Mouse (Mus musculus): ENCODE data around the gene Sox5. TPM values are rescaled to one million over a fixed set of nuclear protein-coding genes. Genes with fewer than 3 reads are reported as not detected.

Sox5 gene
- polyA plus RNA-seq, 1 experiment from 2014 or later: 38.9 TPM

DNA sequence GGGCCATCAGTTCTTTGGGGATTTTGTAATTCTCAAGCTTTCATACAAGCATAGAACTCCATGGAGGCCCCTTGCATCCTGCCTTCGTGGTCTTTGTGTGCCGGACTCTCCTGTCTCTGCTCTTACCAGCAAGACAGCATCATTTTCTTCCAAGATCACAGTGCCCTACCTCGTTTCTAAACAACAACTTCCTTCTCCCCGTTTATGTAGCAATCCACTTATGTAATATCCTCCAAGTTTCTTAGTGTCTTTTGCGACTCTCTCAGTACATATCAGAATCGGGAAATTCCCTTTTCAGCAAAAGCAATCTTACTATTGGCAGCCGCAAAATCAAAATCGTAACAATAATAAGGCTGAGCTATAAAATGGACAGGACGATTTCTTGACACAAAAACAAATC, 324.3 kb downstream of the Sox5 start:
- H3K27ac ChIP-seq (replicated peaks): no peak overlapping the region
- H3K9me3 ChIP-seq: no peaks in the 10 kb centered on the region
- H3K9ac ChIP-seq: no peak overlapping the region
- no peaks in the 10 kb centered on the region for H3K27me3 ChIP-seq
- 90% methylated on average over 9 of the region's 9 CpGs for WGBS
- no peak overlapping the region for H3K4me2 ChIP-seq
- H3K36me3 ChIP-seq: no peaks in the 10 kb centered on the region
- no peak overlapping the region for H3K4me3 ChIP-seq
- ATAC-seq (ENCODE audit: low FRiP score, low read depth): no peak
- 0 out of 2 replicates have a peak, but pooled peaks cover 11% of the 10 kb centered on the region for H3K4me1 ChIP-seq (replicated peaks)

DNA sequence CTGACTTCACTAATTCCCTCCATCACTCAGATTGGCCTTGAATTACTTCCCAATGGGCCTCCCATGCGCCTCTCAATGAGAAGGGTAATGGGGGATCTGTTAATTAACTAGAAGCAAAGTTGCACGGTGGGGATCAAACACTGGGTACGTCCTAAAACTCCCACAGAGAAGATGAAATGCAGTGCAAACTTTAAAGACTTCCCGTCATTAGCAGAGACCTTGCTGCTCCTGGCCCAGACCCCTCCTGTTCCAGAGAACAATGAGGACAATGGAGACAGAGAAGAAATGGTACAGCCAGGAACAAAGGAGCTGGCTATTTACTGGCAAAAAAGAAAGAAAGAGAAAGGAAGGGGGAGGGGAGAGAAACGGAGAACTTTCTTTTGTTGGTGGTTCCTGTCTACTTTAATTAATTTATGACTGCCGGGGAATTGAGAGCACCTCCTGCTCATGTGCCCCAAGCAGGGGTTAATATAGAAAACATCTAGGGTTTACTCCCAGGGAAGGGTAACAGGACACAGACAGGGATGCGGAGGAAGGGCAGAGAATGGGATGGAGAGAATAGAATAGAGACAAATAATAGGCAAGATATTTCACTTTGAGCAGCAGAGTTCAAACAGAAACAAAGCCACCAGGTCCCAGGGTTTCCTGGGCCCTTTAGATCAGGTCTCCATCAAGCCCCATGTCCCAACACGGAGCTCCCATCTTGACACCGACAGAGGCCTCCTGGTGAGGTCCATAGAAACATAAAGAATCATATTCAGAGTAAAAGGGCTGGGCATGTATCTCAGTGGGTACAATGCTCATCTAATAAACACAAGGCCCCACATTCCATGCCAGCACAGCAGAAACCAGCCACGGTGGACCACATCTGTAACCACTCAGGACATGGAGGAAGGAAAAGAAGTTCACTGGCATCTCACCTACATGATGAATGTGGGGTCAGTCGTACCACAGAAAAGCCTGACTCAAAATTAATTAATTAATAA, 327.2 kb downstream of the Sox5 start:
- H3K27me3 ChIP-seq: no peaks in the 10 kb centered on the region
- H3K4me3 ChIP-seq: no peak overlapping the region
- H3K27ac ChIP-seq (replicated peaks): no peak overlapping the region
- H3K9me3 ChIP-seq: no peaks in the 10 kb centered on the region
- H3K36me3 ChIP-seq: no peaks in the 10 kb centered on the region
- no peak overlapping the region for H3K4me2 ChIP-seq
- H3K4me1 ChIP-seq (replicated peaks): 0 out of 2 replicates have a peak, but pooled peaks cover 11% of the 10 kb centered on the region
- 22% methylated on average over 11 of the region's 11 CpGs for whole genome bisulfite sequencing
- H3K9ac ChIP-seq: no peak overlapping the region
- ATAC-seq (ENCODE audit: low FRiP score, low read depth): no peak

DNA sequence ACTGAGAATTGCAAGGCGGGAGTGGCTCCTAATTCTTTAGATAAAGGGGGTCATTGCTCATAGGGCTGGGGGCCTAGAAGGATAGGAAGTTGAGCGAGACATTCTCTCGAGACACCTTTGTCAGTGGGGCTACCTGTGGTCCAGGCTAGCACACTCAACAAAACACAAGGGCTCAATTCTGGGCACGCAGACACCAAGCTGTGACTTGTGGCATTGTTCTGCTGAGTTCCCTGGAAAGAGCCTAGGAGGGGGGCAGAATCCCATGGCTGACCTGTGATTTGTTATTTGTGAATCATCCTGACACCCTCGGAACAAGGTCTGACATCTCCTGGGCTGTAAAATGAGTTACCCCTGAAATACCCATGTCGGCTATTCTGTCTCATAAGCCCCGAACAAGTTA, 328.2 kb downstream of the Sox5 start:
- ATAC-seq (ENCODE audit: low FRiP score, low read depth): no peak

DNA sequence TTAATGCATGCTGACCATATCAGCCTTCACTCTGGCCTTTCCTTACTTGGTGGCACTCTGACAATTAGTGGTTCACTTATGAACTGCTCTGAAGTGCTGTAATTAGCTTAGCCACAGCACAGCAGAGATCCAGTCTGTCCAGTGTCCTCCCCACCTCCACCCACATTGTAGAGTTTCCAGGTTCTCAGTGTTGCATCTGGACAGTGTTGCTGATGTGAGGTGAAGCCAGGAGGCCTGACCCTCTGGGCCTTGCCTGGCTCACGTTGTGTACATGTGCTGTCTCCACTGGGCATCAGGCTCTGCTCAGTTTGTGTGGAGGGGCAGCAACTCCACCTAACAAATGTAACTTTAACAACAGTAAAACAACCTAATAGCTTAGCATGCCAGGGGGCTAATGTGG, 328.6 kb downstream of the Sox5 start:
- no peaks in the 10 kb centered on the region for H3K9me3 ChIP-seq
- no peaks in the 10 kb centered on the region for H3K27me3 ChIP-seq
- 8% methylated on average over 1 of the region's 1 CpGs for WGBS
- 0 out of 2 replicates have a peak, but pooled peaks cover 11% of the 10 kb centered on the region for H3K4me1 ChIP-seq (replicated peaks)
- no peak overlapping the region for H3K4me2 ChIP-seq
- no peak overlapping the region for H3K27ac ChIP-seq (replicated peaks)
- ATAC-seq (ENCODE audit: low FRiP score, low read depth): peak; percentile 34; the same call in 1 of the 2 replicates
- H3K36me3 ChIP-seq: no peaks in the 10 kb centered on the region
- no peak overlapping the region for H3K4me3 ChIP-seq
- H3K9ac ChIP-seq: no peak overlapping the region

More for the DNA sequence above, 328.2 kb downstream of the Sox5 start:
- Histone ChIP-seq H3K4me1 (replicated peaks) (0 out of 2 replicates have a peak, but pooled peaks cover 11% of the 10 kb centered on the region), H3K9ac (no peak overlapping the region), H3K27ac (replicated peaks) (no peak overlapping the region), H3K36me3 (no peaks in the 10 kb centered on the region), H3K9me3 (no peaks in the 10 kb centered on the region), H3K27me3 (no peaks in the 10 kb centered on the region), H3K4me2 (no peak overlapping the region), H3K4me3 (no peak overlapping the region)
- 24% methylated on average over 7 of the region's 7 CpGs for WGBS

DNA sequence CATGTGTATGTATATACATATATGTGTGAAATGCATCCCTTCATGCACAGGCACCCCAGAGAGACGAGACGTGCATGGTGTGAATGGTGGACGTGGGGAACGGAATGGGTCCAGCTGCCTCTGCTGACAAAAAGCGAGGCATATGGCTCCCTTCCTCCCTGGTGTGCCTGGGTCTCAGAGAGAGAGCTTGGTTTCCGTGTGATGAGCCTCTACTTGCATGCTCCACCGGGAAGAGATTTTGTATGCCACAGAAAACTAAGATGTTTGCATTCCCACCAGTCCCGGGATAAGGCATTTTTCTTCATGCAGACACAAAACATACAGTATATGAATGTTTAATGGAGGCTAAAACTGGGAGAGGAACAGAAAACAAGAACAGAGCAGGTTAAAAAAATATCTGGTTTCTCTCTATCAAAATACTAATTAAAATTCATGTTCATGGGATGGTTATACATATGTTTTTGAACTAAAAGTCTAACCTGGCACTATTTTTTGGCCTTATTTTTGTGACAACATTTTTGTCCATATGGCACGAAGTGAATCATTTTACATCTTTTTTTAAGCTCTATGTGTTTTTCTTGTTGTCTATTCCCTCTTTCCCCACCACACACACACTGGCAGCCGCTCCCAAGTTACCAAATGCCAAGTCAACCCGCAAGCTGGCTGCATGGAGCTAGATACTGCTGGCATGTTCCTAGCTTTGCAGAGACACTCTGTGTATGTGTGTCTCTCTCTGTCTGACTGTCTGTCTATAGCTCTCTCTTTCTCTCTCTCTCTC, 329.4 kb downstream of the Sox5 start:
- no peaks in the 10 kb centered on the region for H3K36me3 ChIP-seq
- 0 out of 2 replicates have a peak, but pooled peaks cover 11% of the 10 kb centered on the region for H3K4me1 ChIP-seq (replicated peaks)
- no peak overlapping the region for H3K4me2 ChIP-seq
- H3K9ac ChIP-seq: no peak overlapping the region
- no peaks in the 10 kb centered on the region for H3K27me3 ChIP-seq
- no peak for ATAC-seq (ENCODE audit: low FRiP score, low read depth)
- 60% methylated on average over 11 of the region's 11 CpGs for WGBS
- no peaks in the 10 kb centered on the region for H3K9me3 ChIP-seq
- no peak overlapping the region; the same call in 1 of the 2 replicates for H3K27ac ChIP-seq (replicated peaks)
- H3K4me3 ChIP-seq: no peak overlapping the region

DNA sequence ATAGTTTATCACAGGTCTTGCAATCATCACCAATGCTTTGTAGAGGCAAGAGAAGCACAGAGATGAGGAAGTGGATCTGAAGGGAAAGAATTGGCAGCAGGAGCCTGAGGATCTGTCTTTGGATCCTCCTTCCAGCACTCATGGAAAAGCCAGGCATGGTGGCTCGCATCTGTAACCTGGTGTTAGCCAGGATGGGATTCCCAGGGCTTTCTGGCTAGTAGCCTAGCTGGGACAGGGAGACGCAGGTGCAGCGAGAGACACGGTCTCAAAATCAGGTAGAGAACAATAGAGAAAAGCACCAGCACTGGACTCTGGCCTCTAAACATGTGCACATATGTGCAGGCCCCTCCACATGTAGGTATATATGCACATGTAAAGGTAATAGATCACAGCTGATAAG, 330.1 kb downstream of the Sox5 start:
- Histone ChIP-seq H3K27ac (replicated peaks) (no peak overlapping the region), H3K27me3 (no peaks in the 10 kb centered on the region), H3K36me3 (no peaks in the 10 kb centered on the region), H3K4me3 (no peak overlapping the region), H3K9me3 (no peaks in the 10 kb centered on the region), H3K9ac (no peak overlapping the region), H3K4me1 (replicated peaks) (0 out of 2 replicates have a peak, but pooled peaks cover 11% of the 10 kb centered on the region), H3K4me2 (no peak overlapping the region)
- 74% methylated on average over 4 of the region's 4 CpGs for WGBS
- no peak for ATAC-seq (ENCODE audit: low FRiP score, low read depth)

DNA sequence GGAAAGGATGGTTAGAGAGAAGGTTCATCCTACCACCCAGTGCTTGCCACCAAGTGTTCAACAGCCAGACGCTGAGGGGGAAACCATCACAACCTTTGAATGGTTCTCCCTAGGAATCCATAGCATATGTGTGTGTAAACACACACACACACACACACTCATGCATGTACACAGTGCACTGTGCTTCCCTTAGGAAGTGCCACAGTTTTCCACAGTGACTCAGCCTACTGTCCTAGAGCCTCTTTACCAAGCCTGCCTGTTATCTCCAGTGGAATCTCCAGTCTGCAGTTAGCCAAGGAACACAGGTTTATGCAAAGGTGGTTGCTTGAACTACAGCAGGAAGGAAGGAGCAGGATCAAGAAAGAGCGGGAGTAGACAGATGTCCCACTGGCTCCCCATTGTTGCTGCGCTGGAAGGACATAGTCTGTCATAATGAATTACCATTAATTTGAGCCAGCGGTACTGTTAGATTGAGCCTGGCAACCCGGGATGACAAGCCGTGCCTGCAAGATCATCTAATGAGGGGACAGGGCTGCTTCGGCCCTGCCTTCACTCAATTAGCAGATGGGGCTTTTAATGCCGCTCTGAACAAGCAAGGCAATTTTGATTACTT, 335.9 kb downstream of the Sox5 start:
- Histone ChIP-seq H3K4me1 (replicated peaks) (peaks cover 6% of the 10 kb centered on the region; the same call in 1 of the 2 replicates), H3K27me3 (no peaks in the 10 kb centered on the region), H3K9me3 (no peaks in the 10 kb centered on the region), H3K27ac (replicated peaks) (no peak overlapping the region), H3K4me2 (0 out of 2 replicates have a peak overlapping the region, but pooled peaks have one; percentile 13), H3K9ac (no peak overlapping the region), H3K4me3 (no peak overlapping the region), H3K36me3 (no peaks in the 10 kb centered on the region)
- no peak for ATAC-seq (ENCODE audit: low FRiP score, low read depth)
- 36% methylated on average over 8 of the region's 8 CpGs for WGBS

DNA sequence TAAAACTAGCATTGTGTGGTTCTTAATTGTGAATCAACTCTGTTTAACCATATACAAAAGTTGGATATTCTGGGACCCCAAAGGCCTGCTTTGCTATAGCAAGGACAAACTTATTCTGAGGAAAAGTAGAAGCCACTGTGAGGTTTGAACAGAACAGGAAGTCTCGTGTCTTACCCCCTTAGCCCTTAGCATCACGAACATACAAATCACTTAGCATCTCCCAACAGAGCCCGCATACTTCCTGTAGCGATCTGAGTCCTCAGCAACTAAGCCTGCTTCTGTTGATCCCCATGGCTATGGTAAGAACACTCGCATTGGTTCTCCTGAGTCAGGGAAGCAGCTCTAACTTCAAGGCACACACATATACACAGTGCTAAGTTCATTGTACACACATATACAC, 337.4 kb downstream of the Sox5 start:
- Histone ChIP-seq H3K27ac (replicated peaks) (no peak overlapping the region), H3K4me2 (no peak overlapping the region), H3K9me3 (no peaks in the 10 kb centered on the region), H3K4me1 (replicated peaks) (peaks cover 6% of the 10 kb centered on the region; the same call in 1 of the 2 replicates), H3K36me3 (no peaks in the 10 kb centered on the region), H3K4me3 (no peak overlapping the region), H3K9ac (no peak overlapping the region), H3K27me3 (no peaks in the 10 kb centered on the region)
- ATAC-seq (ENCODE audit: low FRiP score, low read depth): no peak
- 90% methylated on average over 5 of the region's 5 CpGs for WGBS

DNA sequence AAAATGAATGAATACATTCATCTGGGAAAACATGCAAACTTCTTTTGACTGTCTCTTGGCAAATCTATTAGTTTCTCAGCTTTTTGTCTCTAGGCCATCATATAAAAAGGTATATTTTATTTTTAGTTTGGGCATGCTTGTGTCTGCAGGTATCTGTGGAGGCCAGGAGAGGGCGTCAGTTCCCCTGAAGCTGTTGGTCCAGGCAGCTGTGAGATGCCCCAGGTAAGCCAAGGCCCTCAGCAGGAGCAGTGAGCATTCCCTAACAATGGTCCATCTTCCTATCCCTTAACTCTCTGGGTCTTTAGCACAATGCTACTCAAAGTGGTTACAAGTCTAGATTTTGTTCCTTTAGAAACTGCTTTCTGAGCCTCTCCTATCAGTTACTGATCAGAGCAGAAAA, 338.1 kb downstream of the Sox5 start:
- no peak for ATAC-seq (ENCODE audit: low FRiP score, low read depth)
- WGBS: 70% methylated on average over 1 of the region's 1 CpGs
- Histone ChIP-seq H3K4me1 (replicated peaks) (peaks cover 6% of the 10 kb centered on the region; the same call in 1 of the 2 replicates), H3K4me2 (no peak overlapping the region), H3K27me3 (no peaks in the 10 kb centered on the region), H3K9me3 (no peaks in the 10 kb centered on the region), H3K9ac (no peak overlapping the region), H3K4me3 (no peak overlapping the region), H3K36me3 (no peaks in the 10 kb centered on the region), H3K27ac (replicated peaks) (no peak overlapping the region)

DNA sequence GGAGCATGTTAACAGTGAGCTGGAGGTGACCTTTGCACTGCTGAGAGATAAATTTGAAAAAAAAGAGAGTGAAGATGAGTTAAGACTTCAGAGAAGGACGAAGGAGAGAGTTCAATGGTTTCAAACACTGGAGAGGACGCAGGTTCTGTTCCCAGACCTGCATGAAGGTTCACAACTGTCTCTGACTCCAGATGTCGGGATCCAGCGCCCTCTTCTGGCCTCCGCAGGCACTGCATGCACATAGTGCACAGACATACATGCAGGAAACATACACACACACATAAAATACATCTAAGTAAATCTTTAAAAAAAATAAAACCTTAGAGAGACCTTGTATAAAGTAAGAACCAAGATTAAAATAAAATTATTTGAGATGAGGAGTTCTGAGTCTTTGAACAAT, 352.5 kb downstream of the Sox5 start:
- whole genome bisulfite sequencing: 71% methylated on average over 5 of the region's 5 CpGs
- no peak overlapping the region for H3K27ac ChIP-seq (replicated peaks)
- no peak overlapping the region for H3K9ac ChIP-seq
- H3K4me3 ChIP-seq: no peak overlapping the region
- no peaks in the 10 kb centered on the region for H3K27me3 ChIP-seq
- no peaks in the 10 kb centered on the region for H3K9me3 ChIP-seq
- no peak for ATAC-seq (ENCODE audit: low FRiP score, low read depth)
- H3K4me2 ChIP-seq: no peak overlapping the region
- no peaks in the 10 kb centered on the region for H3K4me1 ChIP-seq (replicated peaks)
- H3K36me3 ChIP-seq: no peaks in the 10 kb centered on the region

DNA sequence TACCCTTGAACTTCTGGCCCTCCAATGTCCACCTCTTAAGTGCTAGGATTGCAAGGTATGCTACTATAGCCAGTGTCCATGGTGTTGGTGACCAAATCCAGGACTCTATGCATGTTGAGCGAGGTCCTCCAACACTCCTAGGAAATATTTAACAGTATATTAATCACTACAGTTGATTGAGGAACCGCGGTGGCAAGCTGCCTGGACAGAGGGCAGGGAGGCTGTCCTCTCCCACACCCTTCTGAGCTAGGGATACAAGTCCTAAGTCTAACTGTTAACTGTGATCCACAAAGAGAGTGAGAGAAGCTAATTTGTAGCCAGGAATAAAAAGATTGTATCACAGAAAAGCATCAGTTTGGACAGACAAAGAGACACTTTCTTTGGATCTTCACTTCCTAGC, 373.7 kb downstream of the Sox5 start:
- H3K36me3 ChIP-seq: no peaks in the 10 kb centered on the region
- no peak overlapping the region for H3K27ac ChIP-seq (replicated peaks)
- H3K9me3 ChIP-seq: no peaks in the 10 kb centered on the region
- H3K4me2 ChIP-seq: no peak overlapping the region
- ATAC-seq (ENCODE audit: low FRiP score, low read depth): no peak
- H3K27me3 ChIP-seq: no peaks in the 10 kb centered on the region
- no peak overlapping the region for H3K9ac ChIP-seq
- H3K4me3 ChIP-seq: no peak overlapping the region
- H3K4me1 ChIP-seq (replicated peaks): no peaks in the 10 kb centered on the region
- WGBS: 95% methylated on average over 3 of the region's 3 CpGs

All from hindbrain, embryonic 15.5 days (tissue).